Mouse (Mus musculus) layer of hippocampus, postnatal 36 days (tissue): ENCODE results near the gene Igsf23. TPM values are rescaled to one million over a fixed set of nuclear protein-coding genes. Genes with fewer than 3 reads are reported as not detected.
"Not testable (repeated sequence)": the region's sequence is repeated elsewhere in the genome, so short reads cannot be mapped to it uniquely, and the experiment has no call there.

Experiments
- DNase-seq, 2 experiments: peaks; one replicate each; pipeline ENCODE4 v3.0.0; 2022
- total RNA-seq, 2 experiments: library from RNA; stranded (reverse); gene quantifications; 2 replicates each; pipeline ENCODE4 v1.2.3; 2021

The Igsf23 gene
- total RNA-seq, 2 experiments from 2014 or later: not detected

DNA sequence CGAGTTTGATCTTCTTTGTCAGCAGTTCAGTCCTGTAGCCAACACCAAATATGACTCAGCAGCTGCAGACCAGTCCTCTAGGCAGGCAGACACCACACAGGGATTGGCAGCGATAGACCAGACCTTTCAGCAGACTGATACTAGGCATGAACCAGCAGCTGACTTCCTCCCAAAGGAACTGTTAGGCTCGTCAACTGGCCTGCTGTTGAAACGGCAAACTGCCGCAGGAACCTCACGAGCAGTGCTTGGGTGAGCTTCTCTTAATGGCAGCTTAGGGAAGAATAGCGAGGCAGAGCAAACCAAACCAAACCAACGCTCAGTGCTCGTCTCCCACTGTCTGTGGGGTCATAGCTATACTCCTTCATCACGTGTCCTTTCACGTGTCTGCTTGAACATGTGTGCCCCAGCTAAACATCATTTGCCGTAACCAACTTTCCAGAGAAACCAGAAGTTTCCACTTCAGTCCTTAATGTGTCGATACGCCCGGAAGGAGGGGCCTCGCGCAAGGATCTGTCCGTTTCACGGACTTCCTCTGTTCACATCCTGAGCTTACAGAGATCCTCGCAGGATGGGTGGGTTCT, 15.3 kb downstream of the Igsf23 start:
- DNase-seq: no peak

DNA sequence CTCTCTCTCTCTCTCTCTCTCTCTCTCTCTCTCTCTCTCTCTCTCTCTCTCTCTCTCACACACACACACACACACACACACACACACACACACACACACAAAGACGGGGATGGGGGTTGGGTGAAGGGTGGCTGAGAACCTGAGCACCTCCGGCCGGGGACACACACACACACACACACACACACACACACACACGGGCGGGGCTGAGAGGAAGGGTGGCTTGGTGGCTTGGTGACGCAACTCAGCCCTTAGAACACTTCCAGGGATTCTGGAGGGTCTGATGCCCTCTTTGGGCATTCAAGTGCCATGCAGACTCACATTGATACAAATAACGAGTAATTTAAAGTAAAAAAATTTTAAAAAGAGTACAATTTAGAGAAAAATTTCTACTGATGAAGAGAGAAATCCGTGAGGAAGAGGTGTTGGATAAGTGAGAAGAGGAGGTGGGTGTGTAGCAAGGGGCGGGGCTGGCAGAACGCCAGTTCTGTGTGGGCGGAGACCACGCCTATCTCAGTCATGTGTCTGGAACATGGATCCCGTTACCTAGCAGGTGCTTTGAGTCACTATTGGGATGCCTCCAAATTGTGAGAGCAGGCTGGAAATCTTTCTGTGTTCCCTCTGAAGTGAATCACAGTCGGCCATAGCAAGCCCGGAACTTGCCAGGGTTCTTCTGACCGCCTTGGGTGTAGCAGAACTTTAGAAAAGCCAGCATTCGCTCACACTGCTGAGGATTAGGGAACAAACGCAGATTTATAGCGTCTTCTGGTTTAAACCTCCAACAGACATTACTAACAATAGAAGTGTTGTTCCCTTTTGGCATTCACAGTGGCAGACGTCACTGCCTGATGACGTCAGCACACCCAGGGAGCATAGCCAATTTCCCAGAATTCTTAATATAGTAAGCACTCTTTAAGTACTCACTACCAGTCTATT, 17.4 kb downstream of the Igsf23 start:
- peak; percentile 71 for DNase-seq

DNA sequence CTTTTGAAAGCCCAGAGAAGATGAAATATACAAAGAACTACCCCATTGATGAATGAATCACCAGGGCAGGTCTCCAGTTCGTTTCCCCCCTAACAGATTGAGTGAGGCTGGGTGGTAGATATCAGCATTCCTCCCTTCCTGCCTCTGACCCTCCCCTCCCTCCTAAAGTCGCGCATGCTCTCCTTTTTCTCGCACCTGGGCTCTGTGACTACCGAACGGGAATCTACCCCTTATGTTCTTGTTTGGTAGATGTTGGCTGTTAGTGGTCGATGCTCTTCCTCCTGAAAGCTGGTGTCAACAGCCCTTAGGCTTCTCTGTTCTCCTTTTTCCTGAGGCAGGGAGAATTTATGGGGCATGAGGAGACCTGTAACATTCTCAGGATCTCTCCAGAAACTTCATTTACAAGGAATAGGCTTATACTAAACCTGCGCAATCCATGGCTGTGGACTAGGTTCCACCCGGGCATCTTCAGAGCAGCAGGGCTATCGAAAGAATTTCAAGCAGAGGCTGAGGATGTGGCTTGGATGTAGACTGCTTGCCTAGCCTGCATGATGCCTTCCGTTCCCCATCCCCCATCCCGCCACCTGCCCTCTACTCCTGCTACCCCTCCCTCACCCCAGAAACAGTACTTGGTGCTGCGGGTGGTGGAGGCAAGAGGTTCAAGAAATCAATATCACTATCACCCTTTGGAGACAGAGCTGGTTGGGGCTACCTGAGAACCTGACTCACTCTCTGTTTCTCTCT, 18.3 kb downstream of the Igsf23 start:
- no peak for DNase-seq

DNA sequence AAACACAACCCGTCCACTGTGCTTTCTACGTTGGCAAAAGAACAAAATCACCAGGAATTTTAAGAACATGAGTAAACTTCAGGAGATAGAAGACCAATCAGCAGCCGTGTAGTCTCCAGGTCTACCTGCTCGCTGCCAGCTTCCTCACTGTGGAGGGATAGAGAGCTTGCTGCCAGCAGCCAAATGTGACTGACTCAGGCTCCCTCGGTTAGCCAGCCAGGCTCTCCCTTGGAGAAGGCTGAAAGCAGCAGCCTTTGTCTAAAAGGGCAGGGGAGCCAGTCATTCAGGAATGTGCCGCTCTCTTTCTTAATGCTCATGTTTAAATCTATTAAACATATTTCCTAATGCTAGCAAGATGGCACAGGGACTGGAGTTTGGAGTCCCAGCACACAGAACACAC, 20.1 kb downstream of the Igsf23 start:
- not testable (repeated sequence) for DNase-seq

DNA sequence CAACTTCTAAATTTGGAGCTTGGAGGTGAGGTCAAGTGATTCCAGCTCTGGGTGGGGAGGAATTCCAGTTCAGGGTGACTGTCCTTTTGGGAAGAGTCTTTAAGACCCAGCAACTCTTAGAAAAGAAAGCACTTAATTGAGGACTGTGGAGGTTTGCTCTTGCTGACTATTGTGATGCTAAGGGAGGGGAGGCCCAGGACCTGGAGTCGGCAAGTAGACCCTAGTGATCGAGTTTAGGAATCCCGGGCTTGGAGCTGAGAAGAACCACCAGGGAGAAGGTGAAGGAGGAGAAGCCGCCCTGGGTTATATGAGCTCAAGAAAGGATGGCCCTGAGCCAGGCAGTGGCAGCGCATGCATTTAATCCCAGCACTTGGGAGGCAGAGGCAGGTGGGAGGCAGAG, 22.1 kb downstream of the Igsf23 start:
- no peak for DNase-seq

DNA sequence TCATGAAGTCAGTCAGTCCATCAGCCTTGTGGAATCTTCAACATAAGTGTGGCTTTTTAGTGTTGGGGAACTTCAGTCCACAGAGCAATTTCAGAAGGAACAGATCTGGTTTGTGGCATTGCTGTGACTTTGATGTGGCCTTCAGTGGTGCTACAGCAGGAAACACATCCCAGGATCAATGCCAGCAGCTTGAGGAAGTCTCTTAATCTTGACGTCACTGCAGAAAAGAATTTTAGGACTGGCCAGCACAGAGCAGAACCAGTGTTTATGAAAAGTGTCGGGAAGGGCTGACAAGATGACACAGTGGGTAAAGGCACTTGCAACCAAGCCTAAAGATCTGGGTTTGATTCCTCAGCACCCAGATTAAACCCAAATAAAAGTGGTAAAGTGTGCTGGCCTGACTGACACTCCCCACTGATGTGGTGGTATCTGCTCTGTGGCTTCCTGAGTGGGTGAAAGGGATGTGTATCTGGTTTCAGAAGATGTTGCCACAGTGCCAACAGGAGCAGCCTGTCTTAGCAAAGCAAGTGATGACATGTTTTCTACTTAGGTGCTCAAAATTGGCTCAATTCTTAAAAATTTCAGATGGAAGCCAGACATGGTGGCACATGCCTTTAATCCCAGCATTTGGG, 23.6 kb downstream of the Igsf23 start:
- no peak for DNase-seq

DNA sequence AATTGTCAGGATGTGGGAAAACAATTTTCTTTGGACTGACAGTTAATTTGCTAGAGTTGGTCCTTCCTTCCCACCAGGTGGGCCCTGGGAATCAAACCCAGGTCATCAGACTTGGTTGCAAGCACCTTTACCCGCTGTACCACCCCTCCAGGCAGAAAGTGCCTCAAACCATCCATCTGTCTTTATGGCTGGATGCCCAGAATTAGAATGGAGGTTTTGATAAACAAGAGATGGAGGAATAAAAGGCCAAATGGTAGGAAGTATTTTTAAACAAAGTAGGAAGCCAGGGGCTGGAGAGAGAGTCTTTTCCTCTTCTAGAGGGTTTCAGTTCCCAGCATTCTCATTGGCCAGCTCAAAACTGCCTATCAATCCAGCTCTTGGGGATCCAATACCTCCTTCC, 25.2 kb downstream of the Igsf23 start:
- DNase-seq: no peak

DNA sequence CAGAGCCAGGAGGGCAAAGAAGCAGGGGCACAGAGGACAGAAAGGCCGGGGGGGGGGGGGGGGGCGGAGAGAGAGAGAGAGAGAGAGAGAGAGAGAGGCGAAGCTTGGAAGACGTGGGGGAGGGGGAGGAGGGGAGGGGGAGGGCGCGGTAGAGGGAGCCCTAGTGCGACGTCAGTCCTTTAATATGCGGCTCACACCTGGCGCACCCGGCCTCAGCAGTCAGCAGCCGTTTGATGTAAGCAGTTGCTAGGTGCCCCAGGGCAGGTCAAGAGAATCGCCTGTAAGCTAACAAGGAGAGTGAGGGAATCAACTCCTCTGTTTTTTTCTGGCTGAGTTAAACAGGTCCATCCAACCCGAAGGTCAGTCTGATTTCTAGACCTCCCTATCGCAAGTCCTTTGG, 26.8 kb downstream of the Igsf23 start:
- no peak for DNase-seq

DNA sequence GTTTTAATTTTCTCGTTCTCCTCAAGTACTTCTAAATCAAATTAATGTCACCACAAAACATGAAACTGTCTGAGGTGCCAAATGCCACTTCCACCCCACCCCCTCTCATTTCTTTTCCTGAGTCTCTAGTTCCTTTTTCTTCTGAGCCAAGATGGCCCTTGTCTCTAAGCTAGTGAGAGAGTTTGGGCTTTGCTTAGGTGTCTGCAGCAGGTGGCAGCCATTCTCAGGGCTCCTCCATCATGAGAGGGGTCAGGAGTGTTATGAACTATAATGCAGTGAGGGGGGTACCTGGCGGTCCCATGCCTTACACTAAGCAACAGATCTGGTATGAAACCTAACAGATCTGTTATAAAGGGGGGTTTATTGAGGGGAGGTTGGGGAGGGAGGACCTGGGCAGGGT, 27.2 kb downstream of the Igsf23 start:
- no peak for DNase-seq

DNA sequence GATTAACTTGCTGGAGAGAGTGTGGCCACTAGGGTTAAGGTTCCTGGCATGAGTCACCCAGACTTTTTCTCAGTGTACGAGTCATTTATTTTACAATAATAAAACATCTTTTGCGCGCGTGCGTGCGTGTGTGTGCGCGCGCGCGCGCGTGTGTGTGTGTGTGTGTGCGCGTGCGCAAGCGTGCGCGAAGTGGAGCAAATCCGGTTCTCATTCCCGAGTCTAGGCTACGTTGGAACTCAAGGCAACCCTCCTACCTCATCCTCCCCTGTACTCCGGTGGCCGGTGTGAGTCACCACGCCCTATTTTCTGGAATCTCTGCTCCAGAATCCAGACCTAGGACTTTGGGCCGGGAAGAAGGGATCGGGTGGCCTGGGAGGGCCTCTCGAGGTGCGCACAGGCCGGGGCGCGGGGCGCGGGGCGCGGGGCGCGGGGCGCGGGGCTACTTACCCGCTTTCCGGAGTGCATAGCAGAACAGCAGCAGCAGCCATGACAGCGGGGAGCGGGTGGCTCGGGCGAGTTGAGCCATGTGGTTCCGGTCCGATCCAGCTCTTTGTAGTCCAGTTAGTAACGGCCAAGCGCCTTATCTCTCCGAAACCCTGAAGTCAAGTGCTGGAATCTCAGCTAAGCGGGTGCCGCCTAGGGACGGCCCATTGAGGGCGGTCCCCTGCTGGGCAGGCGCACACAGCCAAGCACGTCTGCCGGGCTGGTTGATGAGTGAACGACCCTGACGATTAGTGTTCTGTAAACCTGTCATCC, 29.9 kb downstream of the Igsf23 start, which contains the start of gene Pvr:
Gene Pvr (minus strand): TSS at position 655 of the 756 bp plus-strand sequence.
- peak; percentile 73 to 78 for DNase-seq

DNA sequence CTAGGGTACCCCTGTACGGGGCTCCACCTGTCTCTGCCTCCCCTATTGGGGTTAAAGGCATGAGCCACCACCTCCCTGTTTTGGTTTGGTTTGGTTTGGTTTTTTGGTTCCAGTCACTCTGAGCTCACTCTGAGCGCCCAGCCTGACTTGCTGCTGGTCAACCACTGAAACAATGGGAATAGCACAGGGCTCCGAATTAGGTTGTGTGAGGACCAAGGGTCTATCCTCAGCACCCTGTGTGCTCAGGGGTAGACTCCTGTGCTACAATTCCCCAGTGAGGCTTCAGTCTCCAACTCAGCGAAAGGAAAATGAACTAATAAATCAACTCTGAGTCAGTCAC, 30.4 kb downstream of the Igsf23 start:
- no peak for DNase-seq

DNA sequence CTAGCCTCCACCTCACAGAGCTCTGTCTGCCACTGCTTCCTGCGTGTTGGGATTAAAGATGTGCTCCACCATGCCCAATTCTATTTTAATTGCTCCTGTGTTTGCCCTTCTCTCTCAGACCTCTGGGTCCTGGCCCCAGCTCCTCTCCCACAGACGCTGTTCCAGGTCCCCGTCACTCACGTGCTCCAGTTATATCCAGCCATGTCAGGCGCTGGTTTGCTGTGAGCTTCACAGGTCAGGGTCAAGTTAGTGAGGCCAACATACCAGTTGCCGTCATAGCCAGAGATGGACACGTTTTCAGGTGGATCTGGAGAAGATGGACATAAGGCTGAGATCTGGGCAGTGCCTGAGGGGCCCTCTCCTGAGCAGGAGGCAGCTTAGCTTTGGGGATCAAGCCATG, 36.0 kb downstream of the Igsf23 start:
- no peak for DNase-seq

DNA sequence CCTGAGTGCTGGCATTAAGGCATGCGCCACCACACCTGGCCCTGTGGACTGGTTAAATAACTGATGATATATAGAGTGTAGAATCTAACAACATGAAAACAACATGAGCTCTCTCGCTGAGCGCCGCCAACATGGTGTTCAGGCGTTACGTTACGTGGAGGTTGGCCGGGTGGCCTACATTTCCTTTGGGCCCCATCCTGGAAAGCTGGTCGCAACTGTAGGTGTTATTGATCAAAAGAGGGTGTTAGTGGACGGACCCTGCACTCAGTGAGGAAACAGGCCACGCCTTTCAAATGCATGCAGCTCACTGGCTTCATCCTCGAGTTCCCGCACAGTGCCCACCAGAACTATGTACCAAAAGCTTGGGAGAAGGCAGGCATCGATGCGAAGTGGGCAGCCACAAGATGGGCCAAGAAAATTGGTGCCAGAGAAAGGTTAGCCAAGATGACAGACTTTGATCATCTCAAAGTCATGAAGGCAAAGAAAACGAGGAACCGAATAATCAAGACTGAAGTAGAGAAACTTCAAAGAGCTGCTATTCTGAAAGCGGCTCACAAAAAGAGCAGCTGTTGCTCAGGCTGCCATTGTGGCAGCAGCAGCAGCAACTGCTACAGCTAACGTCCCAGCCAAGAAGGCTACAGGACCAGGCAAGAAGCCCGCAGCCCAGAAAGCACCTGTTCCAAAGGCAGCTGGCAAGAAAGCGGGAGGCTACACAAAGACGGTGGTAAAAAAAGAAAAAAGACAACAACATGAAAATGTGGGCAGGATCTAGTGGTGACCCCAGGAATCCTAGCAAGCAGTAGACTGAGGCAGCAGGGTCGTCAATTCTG, 38.6 kb downstream of the Igsf23 start:
- DNase-seq: no peak

DNA sequence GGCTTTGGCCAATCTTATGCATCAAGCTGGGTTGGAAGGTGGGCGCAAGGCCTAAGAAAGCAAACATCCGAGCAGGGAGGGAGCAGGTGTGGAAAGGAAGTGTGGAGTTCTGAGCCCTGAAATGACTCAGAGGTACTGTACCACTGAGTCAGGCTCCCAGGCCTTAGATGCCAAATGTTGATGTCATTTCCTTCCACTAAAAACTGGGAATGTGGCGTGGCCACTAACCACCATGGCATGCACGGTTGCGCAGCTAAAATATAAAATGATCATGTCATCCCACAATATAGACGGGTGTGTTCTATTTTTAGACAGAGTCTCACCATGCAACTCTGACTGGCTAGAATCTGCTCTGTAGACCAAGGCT, 39.3 kb downstream of the Igsf23 start:
- DNase-seq: no peak

DNA sequence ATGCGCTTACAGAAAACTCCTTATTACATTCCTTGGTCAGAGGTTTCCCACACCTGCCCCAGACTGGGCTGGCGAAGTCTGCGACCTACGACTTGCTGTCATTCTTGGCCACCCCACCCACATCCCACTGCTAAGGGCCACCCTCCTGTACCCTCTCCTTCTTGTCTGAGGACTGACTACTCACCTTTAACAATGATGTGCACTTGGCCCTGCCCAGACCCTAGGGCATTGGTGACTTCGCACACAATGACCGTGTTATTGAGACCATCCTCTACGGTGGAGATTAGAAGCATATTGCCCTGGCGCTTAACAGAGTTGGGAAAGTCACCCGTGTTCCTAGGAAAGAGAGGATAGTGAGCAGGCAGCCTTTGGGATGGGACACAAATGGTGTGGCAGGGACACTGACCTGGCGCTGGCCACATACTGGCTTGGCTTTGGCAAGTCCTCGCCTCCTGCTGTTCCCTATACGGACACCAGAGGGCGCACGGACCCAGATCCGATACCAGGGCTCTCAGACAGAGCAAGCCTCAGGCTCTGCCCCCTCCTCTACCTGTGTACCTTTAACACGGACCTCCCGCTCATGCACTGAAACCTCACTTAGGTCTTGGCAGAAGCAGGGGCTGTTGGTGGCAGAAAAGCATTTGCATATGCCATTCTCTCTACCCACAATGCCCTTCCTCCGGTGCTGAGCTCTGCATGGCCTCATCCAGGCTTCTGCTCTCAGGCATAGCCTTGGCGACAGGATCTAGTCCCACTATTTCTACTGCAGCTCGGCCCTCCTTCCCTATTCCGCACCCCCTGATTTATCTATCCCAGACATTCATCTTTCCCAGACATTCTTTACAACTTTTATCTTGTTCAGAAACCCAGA, 39.9 kb downstream of the Igsf23 start:
- DNase-seq: peak; percentile 70 to 73

DNA sequence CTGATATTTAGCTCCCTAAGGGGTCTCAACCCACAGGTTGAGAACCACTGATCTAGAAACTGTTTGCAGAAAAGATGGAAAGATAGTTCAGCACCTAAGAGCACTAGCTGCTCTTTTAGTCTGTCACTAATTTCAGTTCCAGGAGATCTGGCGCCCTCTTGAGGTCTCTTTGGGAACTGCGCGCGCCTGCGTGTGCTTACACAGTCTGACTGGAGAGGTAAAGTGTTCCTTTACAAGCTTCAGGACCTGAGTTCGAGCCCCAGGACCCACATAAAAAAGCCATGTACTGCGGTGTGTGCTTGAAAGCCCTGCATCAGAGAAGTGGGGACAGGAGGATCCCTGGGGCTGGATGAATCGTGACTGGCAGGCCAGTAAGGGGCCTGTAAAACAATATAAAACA, 60.7 kb downstream of the Igsf23 start:
- DNase-seq: no peak

DNA sequence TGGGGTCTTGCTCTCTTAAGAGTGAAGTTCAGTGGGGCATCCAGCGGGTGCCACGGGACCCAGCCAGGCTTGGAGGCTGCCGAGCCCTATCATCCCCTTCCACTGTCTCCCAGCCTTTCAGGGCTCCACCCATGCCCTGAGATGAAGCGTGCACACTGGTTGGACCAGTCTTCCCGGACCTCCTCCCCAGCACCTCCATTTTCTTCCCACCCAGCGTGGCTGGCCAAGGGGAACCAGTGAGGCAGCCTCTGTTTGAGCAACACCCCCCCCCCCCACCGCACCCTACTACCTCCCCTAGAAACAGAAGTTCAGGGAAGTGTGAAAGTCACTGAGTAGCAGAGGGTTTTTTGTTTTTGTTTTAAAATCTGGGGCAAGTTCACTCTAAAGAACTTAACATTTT, 62.7 kb downstream of the Igsf23 start, which contains the start of gene Ceacam19:
Gene Ceacam19 (minus strand): TSS at position 117 of the 400 bp plus-strand sequence.
- no peak for DNase-seq
